Mouse (Mus musculus) liver, adult 2 months (tissue): ENCODE results near the gene Sgip1. TPM values are rescaled to one million over a fixed set of nuclear protein-coding genes. Genes with fewer than 3 reads are reported as not detected.

Source experiments
- DNase-seq: peaks from one replicate; pipeline ENCODE4 v3.0.0-alpha.2; 2011; ENCODE audit warnings: low read depth, low spot score; ENCODE audit errors: extremely low read depth
- H3K27ac ChIP-seq: fragments of 200-500 bp; replicated peaks from 2 replicates; pipeline ENCODE4 v1.5.1; 2012; ENCODE audit warnings: low read depth, mild to moderate bottlenecking, control low read depth, inconsistent platforms, low read length; ENCODE audit not compliant: insufficient read depth
- H3K27me3 ChIP-seq: fragments of 200-500 bp; 2 replicates; pipeline ENCODE4 v1.6.1; 2012; ENCODE audit warnings: mild to moderate bottlenecking, moderate library complexity, low read length, inconsistent platforms; ENCODE audit not compliant: control insufficient read depth, insufficient read depth
- H3K36me3 ChIP-seq: fragments of 200-500 bp; 2 replicates; pipeline ENCODE4 v1.6.1; 2012; ENCODE audit warnings: low read length, inconsistent platforms; ENCODE audit not compliant: control insufficient read depth, insufficient read depth
- H3K4me1 ChIP-seq: fragments of 200-500 bp; 2 replicates; pipeline ENCODE4 v1.6.1; 2011; ENCODE audit warnings: low read length; ENCODE audit not compliant: control insufficient read depth, insufficient read depth
- H3K4me3 ChIP-seq: fragments of 200-500 bp; 2 replicates; pipeline ENCODE4 v1.5.1; 2011; ENCODE audit warnings: low read depth, mild to moderate bottlenecking, control low read depth, low read length, moderate library complexity; ENCODE audit not compliant: insufficient read depth
- H3K79me2 ChIP-seq: fragments of 200-500 bp; 2 replicates; pipeline ENCODE4 v1.6.1; 2012; ENCODE audit warnings: inconsistent platforms, mild to moderate bottlenecking, low read length, moderate library complexity; ENCODE audit not compliant: control insufficient read depth, insufficient read depth
- H3K9ac ChIP-seq: fragments of 200-500 bp; 2 replicates; pipeline ENCODE4 v1.6.1; 2012; ENCODE audit warnings: low read depth, mild to moderate bottlenecking, control low read depth, inconsistent platforms, low read length
- CTCF ChIP-seq: fragments of 200-500 bp; IDR thresholded peaks from 2 replicates; pipeline ENCODE4 v1.5.1; 2011; ENCODE audit warnings: low read depth, low read length, control low read depth
- POLR2A ChIP-seq: fragments of 200-500 bp; IDR thresholded peaks from 2 replicates; pipeline ENCODE4 v1.6.1; 2011; ENCODE audit warnings: low read length, control low read depth; ENCODE audit not compliant: insufficient read depth; ENCODE audit errors: extremely low read depth
- WGBS: fragments of 180-500 bp; shearing (Covaris S2); methylation state at CpG from one replicate; pipeline ENCODE4 v1.1.7; 2018; 5-methylcytosine and 5-hydroxymethylcytosine counted together
- polyA plus RNA-seq: library from polyadenylated mRNA; depleted of rRNA; stranded (reverse); fragments of >200 nt; gene quantifications from 2 replicates; pipeline ENCODE4 v1.2.3, GENCODE M21; 2012
- total RNA-seq: library from RNA; depleted of rRNA; stranded (reverse); fragments of >200 nt; gene quantifications from 2 replicates; pipeline ENCODE4 v1.2.3, GENCODE M21; 2014

Gene Sgip1
- total and polyA plus RNA-seq, 2 experiments, result 0.07 to 0.46 TPM

GRCm38 (mm10) chr4:102821786-102822185 lies 80.7 kb downstream of the Sgip1 start:
- 84% methylated on average over 4 of the region's 4 CpGs for WGBS
- DNase-seq, result no peak

DNA sequence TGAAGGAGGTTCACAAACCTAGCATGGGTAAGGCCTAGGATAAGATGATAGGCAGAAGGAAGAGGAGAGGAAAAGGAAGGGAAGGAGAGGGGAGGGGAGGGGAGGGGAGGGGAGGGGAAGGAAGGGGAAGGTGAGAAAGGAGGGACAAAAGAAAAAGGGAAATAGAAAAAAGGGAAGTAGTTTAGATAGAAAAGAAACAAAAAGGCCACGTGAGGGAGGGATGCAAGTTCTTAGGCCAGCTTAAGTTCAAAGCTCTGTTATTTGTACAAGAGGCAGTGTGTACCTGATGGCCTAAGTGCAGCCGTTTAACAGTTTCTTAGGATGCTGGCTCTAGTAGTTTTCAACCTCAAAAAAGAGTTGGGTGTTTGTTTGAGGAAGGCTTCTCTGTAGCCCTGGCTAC lies 83.4 kb downstream of the Sgip1 start:
- Histone ChIP-seq H3K4me1 (peaks cover 6% of the 10 kb centered on the region), H3K9ac (no peak overlapping the region), H3K27me3 (no peaks in the 10 kb centered on the region), H3K79me2 (no peaks in the 10 kb centered on the region), H3K36me3 (no peaks in the 10 kb centered on the region), H3K27ac (no peak overlapping the region), H3K4me3 (no peak overlapping the region)
- no peak for DNase-seq
- WGBS, result 69% methylated on average over 2 of the region's 2 CpGs
- TF ChIP-seq CTCF (no peak), POLR2A (no peak)

More at GRCm38 (mm10) chr4:102821786-102822185, 80.7 kb downstream of the Sgip1 start:
- H3K9ac ChIP-seq, result no peak overlapping the region
- H3K27me3 ChIP-seq, result no peaks in the 10 kb centered on the region
- H3K36me3 ChIP-seq, result no peaks in the 10 kb centered on the region
- H3K79me2 ChIP-seq, result no peaks in the 10 kb centered on the region
- no peak for TF ChIP-seq CTCF
- no peak for TF ChIP-seq POLR2A
- H3K27ac ChIP-seq, result no peak overlapping the region
- peaks cover 9% of the 10 kb centered on the region for H3K4me1 ChIP-seq
- no peak overlapping the region for H3K4me3 ChIP-seq

DNA sequence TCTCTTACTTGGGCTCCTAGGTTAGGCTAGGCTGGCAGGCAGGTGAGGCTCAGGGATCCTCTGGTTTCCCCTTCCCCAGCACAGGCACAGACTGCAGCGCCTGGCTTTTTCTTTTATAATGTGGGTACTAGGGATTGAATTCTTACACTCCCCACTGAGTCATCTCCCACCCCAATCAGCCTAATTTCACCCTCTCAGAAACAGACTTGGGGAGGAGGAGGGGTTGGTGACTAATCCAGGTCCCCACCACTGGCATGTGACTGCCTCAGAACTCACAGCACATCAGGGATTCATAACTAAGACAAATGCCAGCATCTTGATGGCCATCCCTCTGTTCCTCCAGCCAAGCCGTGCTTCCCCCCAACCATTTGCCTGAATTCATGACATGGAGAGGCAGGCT lies 85.1 kb downstream of the Sgip1 start:
- TF ChIP-seq POLR2A (no peak), CTCF (no peak)
- 99% methylated on average over 2 of the region's 2 CpGs for WGBS
- Histone ChIP-seq H3K27me3 (no peaks in the 10 kb centered on the region), H3K4me1 (no peaks in the 10 kb centered on the region), H3K36me3 (no peaks in the 10 kb centered on the region), H3K4me3 (no peak overlapping the region), H3K9ac (no peak overlapping the region), H3K79me2 (no peaks in the 10 kb centered on the region), H3K27ac (no peak overlapping the region)
- no peak for DNase-seq

GRCm38 (mm10) chr4:102828518-102828917 lies 87.4 kb downstream of the Sgip1 start:
- H3K4me3 ChIP-seq, result no peak overlapping the region
- no peaks in the 10 kb centered on the region for H3K27me3 ChIP-seq
- H3K27ac ChIP-seq, result no peak overlapping the region
- TF ChIP-seq CTCF (no peak), POLR2A (no peak)
- no peak overlapping the region for H3K9ac ChIP-seq
- no peaks in the 10 kb centered on the region for H3K36me3 ChIP-seq
- WGBS, result 87% methylated on average over 2 of the region's 2 CpGs
- no peaks in the 10 kb centered on the region for H3K79me2 ChIP-seq
- H3K4me1 ChIP-seq, result no peaks in the 10 kb centered on the region
- DNase-seq, result no peak

DNA sequence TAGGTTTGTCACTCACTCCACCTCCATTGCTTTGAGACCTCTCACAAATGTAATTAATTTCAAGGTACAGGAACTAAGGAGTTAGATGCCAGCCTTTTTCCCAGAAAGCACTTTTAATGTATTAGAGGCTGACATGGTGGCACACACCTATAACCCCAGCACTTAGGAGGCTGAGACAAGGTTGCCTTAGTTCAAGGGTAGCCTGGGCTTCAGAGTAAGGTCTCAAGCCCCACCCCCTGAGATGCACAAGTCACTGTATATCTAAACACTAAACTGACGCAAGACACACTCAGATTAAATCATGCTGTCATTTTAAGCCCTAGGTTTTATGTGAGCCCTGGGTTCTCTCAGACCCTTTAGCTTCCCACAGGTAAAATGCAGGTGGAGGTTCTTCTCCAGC lies 92.1 kb downstream of the Sgip1 start:
- Histone ChIP-seq H3K27ac (no peak overlapping the region), H3K79me2 (no peaks in the 10 kb centered on the region), H3K27me3 (no peaks in the 10 kb centered on the region), H3K36me3 (no peaks in the 10 kb centered on the region), H3K4me3 (no peak overlapping the region), H3K9ac (no peak overlapping the region), H3K4me1 (no peaks in the 10 kb centered on the region)
- TF ChIP-seq POLR2A, result no peak
- TF ChIP-seq CTCF, result no peak
- DNase-seq, result no peak
- 90% methylated on average over 1 of the region's 1 CpGs for WGBS

- Histone ChIP-seq H3K4me1 (no peaks in the 10 kb centered on the region), H3K27ac (no peak overlapping the region), H3K4me3 (no peak overlapping the region), H3K79me2 (no peaks in the 10 kb centered on the region), H3K9ac (no peak overlapping the region), H3K36me3 (no peaks in the 10 kb centered on the region), H3K27me3 (no peaks in the 10 kb centered on the region)
- 97% methylated on average over 2 of the region's 2 CpGs for WGBS
- TF ChIP-seq POLR2A, result no peak
- TF ChIP-seq CTCF, result no peak
- DNase-seq, result no peak
Measured at GRCm38 (mm10) chr4:102833726-102834125, 92.6 kb downstream of the Sgip1 start.
